Mouse (Mus musculus) NIH3T3 (cell line): ENCODE data around the gene Mindy2.

Experiments used
- DNase-seq: peaks from one replicate; pipeline ENCODE4 v3.0.0-alpha.2; 2012; ENCODE audit warnings: low read depth

Mindy2 gene

DNA sequence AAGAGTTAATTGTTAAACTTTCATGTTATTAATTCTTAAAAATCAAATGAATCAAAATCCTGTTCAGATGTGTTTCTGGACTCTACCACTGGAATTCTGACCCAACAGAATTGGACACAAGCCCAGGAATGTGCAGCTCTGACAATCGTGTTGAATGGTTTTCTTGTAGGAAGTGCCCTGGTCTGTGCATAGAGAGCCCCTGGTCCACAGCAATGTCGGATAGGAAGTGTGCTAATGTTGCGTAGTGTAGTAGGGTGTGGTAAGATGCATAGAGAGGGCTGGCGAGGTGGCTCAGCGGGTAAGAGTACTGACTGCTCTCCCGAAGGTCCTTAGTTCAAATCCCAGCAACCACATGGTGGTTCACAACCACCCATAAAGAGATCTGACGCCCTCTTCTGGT lies 9.8 kb upstream of the Mindy2 start:
- peak; percentile 41 for DNase-seq

DNA sequence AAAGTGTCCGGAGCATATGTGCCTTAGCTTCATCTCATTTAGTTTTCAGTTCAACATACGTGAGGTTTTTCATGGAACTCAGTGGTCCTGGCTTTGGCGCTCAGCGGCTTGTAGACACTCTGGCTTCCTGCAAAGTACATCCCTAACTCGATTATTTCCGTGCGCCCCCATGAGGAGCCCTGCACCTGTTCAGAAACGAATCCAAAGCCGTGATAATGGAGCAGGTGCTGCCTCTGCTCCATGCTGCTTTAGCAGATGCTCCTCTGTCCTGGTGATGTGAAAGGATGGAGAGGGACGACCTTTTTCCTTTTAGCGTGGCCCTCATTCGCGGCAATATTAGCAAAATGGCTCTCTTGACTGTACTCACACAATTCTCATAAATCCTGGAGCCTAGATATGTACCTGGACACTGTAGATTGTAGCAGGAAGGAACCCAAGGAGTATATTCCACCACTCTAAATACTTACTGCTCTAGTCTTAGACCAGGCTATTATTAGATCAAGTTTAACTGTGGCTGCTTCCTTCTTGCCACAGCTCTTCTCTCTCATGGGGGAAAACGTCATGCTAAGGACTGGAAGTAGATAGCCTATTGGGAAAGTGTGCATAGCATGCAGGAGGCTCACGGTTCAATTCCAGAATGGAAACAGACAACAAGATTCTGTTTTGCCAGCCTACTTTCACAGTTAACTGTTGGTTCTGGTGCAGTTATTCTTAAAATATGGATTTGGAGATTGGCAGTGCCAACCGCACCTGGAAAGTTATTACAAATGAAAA lies 8.6 kb upstream of the Mindy2 start:
- no peak for DNase-seq

DNA sequence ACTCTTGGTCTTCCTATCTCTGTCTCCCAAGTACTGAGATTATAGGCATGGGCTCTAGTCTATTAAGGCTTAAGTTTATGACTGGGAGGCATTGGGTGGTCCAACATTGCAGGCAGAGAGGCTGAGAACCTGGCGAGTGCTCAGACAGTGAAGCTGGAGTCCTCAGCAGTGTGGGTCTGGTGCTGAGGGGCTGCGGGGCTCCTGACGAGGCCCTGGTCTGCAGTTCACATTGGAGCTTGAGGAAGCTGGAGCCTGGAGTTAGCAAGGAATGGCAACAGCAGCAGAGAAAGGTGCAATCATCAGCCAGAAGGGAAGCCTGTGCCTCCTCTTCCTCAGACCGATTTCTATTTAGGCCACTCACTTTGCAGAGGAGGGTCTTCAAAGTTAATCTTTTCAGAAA lies 7.9 kb upstream of the Mindy2 start:
- no peak for DNase-seq

DNA sequence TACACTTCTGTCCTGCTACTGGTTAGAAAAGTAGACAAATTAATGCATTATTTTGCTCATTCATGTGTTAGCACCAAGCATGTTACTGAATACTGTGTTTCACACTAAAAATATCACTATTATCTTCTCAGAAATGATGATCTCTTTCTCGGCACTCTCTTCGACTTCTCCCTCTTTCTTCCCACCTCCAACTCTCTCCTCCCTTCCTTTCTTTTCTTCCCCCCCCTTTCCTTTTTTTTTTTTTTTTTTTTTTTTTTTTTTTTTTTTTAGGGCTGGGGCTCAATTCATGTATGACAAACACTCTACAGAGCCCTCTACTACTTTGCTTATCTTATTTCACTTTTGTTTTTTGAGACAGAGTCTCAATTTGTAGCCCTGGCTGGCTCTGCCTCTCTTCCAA lies 1.3 kb upstream of the Mindy2 start:
- no peak for DNase-seq

DNA sequence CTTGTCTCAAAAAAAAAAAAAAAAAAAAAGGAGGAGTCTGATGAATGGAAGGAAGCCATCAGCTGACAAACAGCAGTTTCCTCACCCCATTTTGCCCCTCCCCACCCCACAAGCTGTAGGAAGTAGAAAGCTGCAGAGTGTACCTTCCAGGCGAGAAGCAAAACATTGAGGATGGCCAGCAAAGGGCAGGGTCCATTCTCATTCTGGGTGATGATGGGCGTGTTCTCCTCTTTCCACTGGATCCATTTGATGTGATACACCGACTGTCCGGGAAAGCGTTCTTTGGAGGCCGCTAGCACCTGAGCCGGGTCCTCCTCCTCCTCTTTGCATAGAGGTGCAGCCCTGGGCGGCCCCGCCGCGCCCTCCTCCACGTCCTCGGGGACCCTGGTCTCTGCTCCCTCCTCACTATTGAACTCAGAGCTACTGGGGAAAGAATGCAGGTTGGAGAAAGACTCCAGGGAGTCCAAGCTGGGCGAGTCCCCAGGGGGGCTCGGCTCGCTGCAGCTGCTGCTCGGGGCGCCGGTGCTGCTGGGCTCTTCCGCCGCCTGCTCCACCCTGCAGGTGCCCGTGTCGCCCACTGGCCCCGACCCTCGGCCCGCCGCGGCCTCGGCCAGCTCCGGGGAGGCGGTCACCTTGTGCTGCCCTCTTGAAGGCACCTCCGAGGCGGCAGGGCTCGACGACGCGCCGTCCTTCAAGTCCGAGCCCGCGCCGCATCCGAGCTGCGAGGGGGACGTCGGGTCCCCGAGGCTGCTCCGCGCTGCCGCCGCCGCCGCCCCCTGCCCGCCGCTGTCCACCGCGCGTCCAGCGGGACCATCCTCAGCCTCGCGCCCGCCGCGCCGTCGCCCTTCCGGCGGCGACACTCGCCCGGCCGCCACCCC lies 605 bp downstream of the Mindy2 start, which contains the start of gene Gm10642:
TSS of gene Gm10642 (plus strand) at position 122 of the 878 bp plus-strand sequence.
- peak; percentile 63 for DNase-seq

DNA sequence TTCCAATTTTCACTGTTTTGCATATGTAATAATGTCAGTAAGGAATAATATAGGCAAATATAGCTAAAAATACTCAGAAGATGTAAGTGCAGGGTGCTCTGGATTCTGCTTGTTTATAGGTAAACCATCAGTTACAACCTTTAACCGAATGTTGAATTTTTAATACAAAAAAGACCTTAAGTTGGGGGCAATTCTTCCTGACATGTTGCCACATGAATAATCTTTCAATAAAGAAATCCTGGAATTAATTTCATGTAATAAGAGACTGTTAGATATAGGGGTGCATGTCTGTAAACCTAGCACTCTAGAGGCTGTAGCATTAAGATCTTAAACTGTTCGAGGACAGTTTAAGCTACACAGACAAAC lies 1.2 kb downstream of the Mindy2 start:
- no peak for DNase-seq

DNA sequence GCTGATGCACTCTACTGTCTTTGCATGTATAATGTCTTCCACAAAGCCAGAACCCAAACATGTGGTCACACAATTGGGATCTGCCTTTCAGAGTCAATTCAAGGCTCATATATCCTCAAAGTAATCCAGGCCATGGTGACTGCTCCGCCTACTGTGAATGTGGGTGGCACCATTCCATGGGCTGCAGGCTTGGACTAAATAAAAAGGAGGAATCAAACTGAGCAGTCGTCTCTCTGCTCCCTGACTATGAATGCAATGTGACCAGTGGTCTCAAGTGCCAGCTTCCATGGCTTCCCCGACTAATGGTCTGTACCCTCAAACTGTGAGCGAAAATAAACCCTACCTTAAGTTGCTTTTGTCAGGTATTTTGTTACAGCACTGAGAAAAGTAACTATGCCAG lies 2.5 kb downstream of the Mindy2 start:
- no peak for DNase-seq

DNA sequence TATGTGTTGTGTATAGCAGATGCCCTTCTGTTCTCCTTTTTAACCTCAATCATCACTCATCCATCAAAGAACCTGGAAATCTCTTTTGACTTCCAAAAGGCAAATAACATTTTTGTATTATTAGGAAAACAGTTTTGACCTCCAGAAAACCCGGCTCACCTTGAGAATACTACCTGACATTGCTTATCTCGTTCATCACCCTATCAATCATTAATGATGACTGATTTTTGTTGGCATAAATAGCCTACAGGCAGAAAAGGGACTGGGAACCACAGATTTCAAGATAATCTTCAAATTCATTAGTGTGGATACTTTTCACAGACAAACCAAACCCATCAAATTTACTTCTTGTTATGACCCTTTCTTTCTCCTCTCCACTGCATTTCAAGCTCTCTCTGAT lies 3.1 kb downstream of the Mindy2 start:
- DNase-seq: no peak

DNA sequence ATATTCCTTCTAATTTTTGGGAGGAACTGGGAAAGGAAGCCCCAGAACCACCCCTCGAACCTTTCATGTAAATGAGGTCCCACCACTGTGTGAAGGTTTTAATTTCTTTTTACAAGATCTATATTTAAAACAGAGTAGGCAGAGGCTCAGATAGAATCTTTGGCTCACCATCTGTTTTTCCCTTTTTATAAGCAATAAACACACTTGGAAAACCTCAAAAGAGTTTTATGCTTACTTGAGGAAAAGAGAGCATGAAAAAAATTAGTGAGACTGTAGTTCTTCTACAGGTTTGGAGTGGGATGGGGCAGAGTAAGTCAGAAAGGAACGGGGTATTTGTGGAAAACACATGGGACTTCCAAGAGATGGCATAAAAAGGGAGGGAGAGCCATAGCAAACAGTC lies 4.8 kb downstream of the Mindy2 start:
- DNase-seq: no peak

DNA sequence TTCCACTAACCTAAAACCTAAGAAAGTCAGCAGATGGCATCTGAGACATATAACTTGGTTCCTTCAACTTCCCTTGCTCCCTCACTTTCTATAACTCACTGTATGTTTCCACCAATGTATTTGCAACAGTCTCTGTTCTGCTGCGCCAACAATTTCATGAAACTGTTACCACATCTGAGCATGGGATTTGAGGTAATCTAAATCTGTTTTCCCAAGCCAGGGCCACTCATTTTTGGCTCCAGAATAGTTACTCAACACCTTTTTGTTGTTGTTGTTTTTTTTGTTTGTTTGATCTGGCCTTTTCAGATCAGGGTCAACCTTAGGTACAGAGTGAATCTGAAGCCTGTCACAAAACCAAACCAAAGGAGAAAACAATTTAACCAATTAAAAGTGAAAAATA lies 6.0 kb downstream of the Mindy2 start:
- no peak for DNase-seq

DNA sequence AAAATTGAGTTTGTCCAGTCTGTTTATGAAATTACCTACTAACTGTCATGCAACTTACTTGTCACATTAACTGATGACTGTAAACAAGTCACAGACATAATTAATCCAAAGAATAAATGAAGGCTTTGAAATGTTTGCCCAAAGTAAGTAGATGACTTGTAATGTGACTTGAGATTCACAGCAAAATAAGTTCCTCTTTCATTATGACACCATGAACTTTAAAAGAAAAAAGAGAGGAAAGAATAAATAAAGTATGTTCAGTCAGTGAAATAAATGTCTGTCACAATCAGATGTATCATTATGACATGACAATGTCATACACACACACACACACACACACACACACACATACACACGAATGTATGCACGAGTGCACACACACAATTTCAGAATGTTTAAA lies 6.7 kb downstream of the Mindy2 start:
- DNase-seq: no peak

DNA sequence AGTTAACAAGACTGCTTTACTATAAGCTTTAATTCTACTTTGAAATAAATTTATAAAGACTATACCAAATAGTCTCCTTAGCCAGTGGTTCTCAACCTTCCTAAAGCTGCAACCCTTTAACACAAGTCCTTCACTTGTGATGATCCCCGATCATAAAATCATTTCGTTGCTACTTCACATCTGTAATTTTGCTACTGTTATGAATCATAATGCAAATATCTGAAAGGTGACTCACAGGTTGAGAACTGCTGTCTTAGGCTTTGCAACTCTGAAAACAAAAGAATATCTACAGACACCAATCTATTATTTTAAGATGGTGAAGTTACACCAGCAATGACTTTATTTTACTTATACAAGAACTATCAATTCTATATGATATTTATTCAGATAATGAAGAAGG lies 20.2 kb downstream of the Mindy2 start:
- no peak for DNase-seq

DNA sequence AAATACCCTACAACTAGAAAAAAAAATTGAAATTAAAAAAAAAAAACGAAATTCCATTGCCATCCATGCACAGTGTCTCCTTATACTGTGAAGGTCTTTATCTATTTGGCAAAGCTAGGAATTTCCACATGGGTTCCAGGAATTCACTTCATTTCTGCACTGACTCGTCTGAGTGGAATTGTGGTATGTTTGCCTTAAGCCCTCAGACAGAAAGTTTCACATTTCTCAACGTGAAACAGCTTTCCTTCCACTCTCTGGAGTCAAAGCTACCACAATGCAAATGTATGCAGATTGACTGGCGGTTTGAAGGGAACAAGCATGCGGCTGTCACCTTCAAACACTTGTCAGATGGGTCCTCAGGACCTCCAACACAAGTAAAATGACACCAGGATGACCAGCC lies 25.3 kb downstream of the Mindy2 start:
- DNase-seq: peak; percentile 70

DNA sequence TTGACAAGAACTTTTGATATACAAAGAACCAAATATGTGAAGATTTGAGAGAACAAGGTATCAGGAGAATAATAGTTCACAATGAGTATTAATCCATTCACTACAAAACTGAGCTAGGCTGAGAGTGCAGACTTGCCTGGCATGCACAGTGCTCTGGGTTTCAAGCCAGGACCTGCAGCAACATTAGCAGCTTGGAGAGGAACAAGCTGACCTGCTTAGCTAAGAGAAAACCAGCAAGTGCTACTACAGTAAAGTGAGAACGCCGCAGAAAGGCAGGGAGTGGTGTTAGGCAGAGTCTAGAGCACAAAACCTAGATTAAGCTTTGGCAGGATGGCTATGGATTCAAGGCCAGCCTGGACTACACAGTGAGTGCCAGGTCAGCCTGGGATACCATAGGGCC lies 27.3 kb downstream of the Mindy2 start:
- DNase-seq: no peak

DNA sequence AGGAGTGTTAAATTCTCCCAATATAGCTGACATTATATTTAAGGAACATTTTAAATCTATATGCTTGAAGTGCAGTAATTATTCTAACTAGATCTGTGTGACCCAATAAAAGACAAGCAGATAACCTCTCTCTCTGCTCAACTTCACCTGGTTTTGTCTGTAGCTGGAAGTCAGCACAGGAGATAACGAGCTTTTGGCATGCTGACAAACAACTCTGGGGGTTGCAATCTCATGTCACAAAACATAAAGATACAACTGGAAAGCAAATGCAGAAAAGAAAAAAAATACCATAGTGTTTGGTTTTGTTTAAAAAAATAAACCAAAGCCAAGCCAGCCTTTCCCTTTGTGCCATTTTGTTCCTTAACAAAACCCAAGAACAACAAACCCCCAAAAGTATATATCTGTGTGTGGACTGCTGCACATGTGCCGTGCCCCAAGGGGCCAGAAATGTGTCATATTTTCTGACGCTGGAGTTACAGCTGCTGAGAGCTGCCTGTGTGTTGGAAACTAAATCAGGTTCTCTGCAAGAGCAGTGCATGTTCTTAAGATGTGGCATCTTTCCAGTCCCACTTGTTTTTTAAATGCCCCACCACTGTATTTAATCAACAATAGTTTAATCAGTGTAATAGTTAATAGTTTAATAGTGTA lies 45.8 kb downstream of the Mindy2 start:
- peak; percentile 31 for DNase-seq

DNA sequence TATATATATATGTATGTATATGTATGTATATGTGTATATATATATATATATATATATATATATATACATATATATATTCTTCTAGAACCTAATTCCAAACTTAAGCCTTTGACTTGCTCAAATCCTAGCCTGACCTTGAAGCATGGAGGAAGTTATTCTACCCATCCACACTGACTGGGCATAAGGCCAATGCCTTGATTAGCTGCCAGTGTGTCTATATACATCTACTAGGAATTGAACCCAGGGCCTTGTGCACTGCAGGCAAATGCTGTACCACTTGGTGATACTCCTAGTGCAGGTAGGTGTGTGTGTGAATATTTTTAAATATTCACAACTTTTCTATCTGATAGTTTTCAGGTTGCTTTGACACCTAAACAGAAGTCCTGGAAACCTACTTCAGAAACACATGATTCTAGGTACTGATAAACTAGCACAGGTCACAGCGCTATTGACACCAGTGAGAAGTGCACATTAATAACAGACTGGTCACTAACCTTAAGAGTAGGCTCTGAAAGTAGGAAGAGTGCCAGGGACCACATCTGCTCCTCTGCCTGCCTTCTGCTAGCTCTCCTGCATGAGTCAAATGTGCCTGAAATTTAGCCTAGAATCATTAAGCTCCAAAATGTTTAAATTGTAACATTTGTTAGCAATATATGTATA lies 54.7 kb downstream of the Mindy2 start:
- DNase-seq: peak; percentile 38

DNA sequence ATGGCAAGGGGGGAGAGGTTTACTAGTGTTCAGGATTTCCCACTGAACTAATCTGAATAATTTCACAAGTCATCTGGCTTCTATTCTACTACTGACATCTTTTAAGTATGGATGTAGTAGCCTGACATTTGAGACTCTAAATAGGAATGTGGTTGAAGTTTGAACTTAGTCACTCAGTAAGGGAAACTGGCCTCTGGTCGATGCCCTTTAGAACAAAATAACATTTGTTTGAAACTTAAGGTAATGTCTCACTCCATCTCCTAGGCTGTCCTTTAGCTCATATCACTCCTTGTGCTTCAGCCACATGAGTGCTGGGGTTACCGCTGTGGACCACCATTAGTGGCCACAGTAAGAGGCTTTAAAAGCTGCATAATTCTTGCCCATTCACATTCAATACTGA lies 58.7 kb downstream of the Mindy2 start:
- DNase-seq: no peak

DNA sequence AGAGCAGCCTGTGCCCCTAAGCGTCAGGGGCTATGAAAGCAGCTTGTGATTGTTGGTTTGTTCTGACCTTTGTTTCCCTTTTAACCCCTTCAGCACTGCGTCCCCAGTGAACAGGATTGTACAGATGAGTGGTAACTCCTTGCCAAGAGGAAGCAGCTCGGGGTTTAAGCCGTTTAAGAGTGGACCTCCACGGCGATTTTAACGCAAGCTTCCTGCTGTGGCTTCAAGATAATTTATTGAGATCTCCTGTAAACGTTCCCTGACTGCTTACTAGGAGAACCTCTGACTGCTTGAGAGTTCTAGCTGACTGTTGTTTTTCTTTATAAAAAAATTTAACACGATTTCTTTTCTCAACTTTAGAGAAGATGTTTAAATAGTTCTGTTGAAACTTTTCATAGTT lies 65.5 kb downstream of the Mindy2 start:
- no peak for DNase-seq

DNA sequence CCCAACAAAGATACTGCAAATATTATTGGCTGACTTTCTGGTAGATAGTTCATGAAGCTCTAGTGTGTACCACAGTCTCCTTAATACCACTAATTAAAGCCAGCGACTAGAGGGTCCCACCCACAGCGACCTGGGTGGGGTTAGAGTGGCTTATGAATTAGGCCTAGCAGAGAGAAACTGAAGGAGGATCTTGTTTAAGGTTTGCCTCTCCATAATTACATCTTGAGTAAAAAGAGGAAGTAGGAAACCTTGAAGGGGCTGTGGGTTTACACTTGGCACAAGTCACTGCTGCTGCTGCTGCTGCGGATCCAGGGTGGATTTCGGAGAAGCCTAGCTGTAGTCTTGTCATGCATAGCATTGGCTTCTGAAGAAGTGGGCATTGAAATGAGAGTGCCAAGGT lies 66.2 kb downstream of the Mindy2 start:
- DNase-seq: no peak

DNA sequence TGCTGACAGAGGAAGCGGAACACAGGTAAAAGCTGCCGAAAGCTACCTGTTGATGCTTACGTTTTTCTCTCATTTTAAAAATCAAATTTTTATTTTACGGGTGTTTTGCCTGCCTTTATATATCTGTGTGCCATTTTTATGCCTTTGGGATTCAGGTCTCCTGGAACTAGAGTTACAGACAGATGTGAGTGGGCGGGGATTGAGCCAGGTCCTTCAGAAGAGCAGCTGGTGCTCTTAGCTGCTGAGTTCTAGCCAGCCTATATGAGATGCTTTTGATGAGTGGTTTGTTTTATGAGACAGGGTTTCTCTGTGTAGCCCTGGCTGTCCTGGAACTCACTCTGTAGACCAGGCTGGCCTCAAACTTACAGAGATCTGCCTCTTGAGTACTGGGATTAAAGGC lies 69.8 kb downstream of the Mindy2 start:
- DNase-seq: no peak

DNA sequence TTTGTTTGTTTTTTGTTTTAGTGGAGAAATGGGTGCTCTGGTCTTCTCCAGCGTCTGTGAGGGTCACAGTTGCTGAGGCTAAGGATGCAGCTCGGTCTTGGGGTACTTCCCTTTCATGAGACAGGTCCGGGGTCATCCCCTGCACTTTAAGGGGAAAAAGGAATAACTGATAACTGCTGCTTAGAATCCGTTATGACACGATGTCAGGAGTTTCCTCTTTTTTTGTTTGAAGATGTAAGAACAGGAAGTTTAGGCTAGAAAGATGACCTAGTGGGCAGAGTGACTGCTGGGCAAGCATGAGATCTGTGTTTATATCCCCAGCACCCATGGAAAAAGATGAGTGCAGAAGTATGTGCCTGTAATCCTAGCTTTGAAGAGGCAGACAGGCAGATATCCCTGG lies 71.8 kb downstream of the Mindy2 start:
- no peak for DNase-seq

DNA sequence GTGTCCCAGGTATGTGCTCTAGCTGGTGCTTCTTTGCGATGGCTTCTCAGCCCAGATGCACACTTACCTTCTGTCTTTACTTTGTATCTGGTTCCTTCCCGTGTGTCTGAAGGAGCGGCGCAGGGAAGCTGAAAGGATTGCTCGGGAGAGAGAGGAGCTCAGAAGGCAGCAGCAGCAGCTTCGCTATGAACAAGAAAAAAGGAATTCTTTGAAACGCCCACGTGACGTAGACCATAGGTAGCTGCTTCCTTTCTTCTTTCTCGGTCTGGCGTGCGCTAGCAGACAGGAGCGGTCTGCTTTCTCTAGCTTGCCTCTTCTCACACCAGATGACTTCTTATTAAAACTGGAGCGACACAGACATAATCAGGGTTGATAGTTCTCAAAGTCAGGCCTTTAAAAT lies 72.3 kb downstream of the Mindy2 start:
- DNase-seq: no peak
